Comparison of ENCODE assay signal across 8 mouse cellular contexts in the genomic region with DNA sequence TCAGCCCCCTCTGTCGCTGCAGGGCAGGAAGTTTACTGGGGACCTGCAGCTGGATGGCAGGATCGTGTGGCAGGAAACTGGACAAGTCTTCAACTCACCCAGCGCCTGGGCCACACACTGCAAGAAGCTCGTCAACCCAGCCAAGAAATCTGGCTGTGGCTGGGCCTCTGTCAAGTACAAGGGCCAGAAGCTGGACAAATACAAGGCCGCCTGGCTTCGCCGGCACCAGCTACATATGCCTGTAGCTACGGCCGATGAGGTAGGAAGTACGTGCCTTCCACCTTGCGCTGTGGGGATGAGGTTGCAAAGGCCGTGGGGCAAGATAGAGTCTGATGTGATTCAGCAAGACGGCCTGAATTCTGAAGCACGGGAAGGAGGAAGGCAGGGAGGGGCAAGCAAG. TPM values are rescaled to one million over a fixed set of nuclear protein-coding genes. Genes with fewer than 3 reads are reported as not detected.
DNase-seq lines count a peak whose midpoint lies in the region; ATAC-seq and TF ChIP-seq lines count a peak whose summit lies in the region.

No protein-coding gene starts in this region.

- H3K4me1 ChIP-seq in heart, embryonic 11.5 days (ENCODE audit: control insufficient read depth, insufficient read depth, low read length), result peaks cover 18% of the 10 kb centered on the region
- peaks cover 56% of the 10 kb centered on the region for H3K4me1 ChIP-seq in E14TG2a.4 (replicated peaks; ENCODE audit: low read depth, low read length)
- H3K4me1 ChIP-seq in hindbrain, embryonic 10.5 days (replicated peaks), result peaks cover 44% of the 10 kb centered on the region

- TF ChIP-seq CTCF in E14TG2a.4 (conservative IDR thresholded peaks at IDR 0.05; ENCODE audit: low read length), result no peak

- ATAC-seq in heart, embryonic 11.5 days (replicated peaks; ENCODE audit: insufficient number of reproducible peaks, low FRiP score, low TSS enrichment), result no peak

- H3K27me3 ChIP-seq in heart, embryonic 11.5 days (ENCODE audit: control insufficient read depth, insufficient read depth, low read length), result no peaks in the 10 kb centered on the region
- H3K27me3 ChIP-seq in E14TG2a.4 (ENCODE audit: insufficient read depth, low read length), result no peaks in the 10 kb centered on the region
- 0 out of 2 replicates have a peak, but pooled peaks cover 4% of the 10 kb centered on the region for H3K27me3 ChIP-seq in hindbrain, embryonic 10.5 days (ENCODE audit: insufficient read depth, poor library complexity, severe bottlenecking)

- no peak overlapping the region for H3K27ac ChIP-seq in heart, embryonic 11.5 days (ENCODE audit: low read depth, low read length)
- peak overlapping the region; percentile 94 for H3K27ac ChIP-seq in hindbrain, embryonic 10.5 days
- H3K27ac ChIP-seq in macrophage, result peak overlapping the region; percentile 48; the same call in 1 of the 2 replicates

- peak overlapping the region; percentile 81; the same call in 1 of the 2 replicates for H3K4me3 ChIP-seq in heart, embryonic 11.5 days (ENCODE audit: low read depth, low read length)
- H3K4me3 ChIP-seq in E14TG2a.4 (replicated peaks; ENCODE audit: low read length) (peak overlapping the region; percentile 94), macrophage (ENCODE audit: inconsistent target) (peak overlapping the region; percentile 54)
- H3K4me3 ChIP-seq in hindbrain, embryonic 10.5 days, result peak overlapping the region; percentile 82

- WGBS in heart, embryonic 11.5 days (ENCODE audit: insufficient replicate concordance), result 67% methylated on average over 14 of the region's 14 CpGs
- WGBS in hindbrain, embryonic 10.5 days, result 71% methylated on average over 14 of the region's 14 CpGs
- 68% methylated on average over 13 of the region's 14 CpGs for WGBS in macrophage (ENCODE audit: missing documents)

- no peaks in the 10 kb centered on the region for H3K9me3 ChIP-seq in heart, embryonic 11.5 days (replicated peaks; ENCODE audit: control insufficient read depth, low read length)
- no peaks in the 10 kb centered on the region for H3K9me3 ChIP-seq in E14TG2a.4 (ENCODE audit: low read length)
- H3K9me3 ChIP-seq in hindbrain, embryonic 10.5 days, result no peaks in the 10 kb centered on the region

- H3K9ac ChIP-seq in heart, embryonic 11.5 days (ENCODE audit: low read depth, low read length), result peak overlapping the region; percentile 86

- no peak for DNase-seq in heart, postnatal 10 days
- no peak for DNase-seq in hindbrain, embryonic 10.5 days (ENCODE audit: low spot score)
- no peak for DNase-seq in thymus, postnatal 25 days
- no peak for DNase-seq in urinary bladder, postnatal 36 days (ENCODE audit: low spot score in 2 of 2)
- DNase-seq in ovary, adult 18-20 months (ENCODE audit: low spot score), result no peak

- intact Hi-C loops in heart, postnatal 10 days (cut with DNase I), result loop anchor here (1.0 kb wide), 1 partner anchor 34 kb away; no protein-coding TSS in a partner anchor

- peak overlapping the region; percentile 100 for H3K4me2 ChIP-seq in heart, embryonic 11.5 days

- H3K79me2 ChIP-seq in macrophage (ENCODE audit: inconsistent target), result peaks cover 14% of the 10 kb centered on the region; the same call in 1 of the 2 replicates

- H3K36me3 ChIP-seq in heart, embryonic 11.5 days (ENCODE audit: control insufficient read depth, insufficient read depth, low read length), result peaks cover 17% of the 10 kb centered on the region
- H3K36me3 ChIP-seq in E14TG2a.4 (ENCODE audit: insufficient read depth, low read length) (peaks cover 47% of the 10 kb centered on the region), macrophage (ENCODE audit: inconsistent target) (peaks cover 13% of the 10 kb centered on the region)
- peaks cover 49% of the 10 kb centered on the region for H3K36me3 ChIP-seq in hindbrain, embryonic 10.5 days

RNA-seq across cellular contexts. Expression of a gene that starts 4.7 kb away (rescaled TPM):
- 67.6 and 68.3 TPM in 2 replicates for polyA plus RNA-seq in heart, embryonic 11.5 days (2014; fragmentation: Nextera tagmentation; extraction: Ambion mirVana)
- total RNA-seq in heart, postnatal 10 days (2021), result 10 to 100 TPM; 47.4 to 50.1 TPM
- 131 and 177 TPM in 2 replicates for polyA plus RNA-seq in hindbrain, embryonic 10.5 days (2016; fragmentation: Nextera tagmentation; extraction: Ambion mirVana)
- total RNA-seq in macrophage (2018; cell fraction: chromatin; rRNA removed), result 100 to 1,000 TPM in 3 of 26 experiments, 10 to 100 TPM in 23; 29.5 to 116 (median 76.4) TPM
- 10 to 100 TPM; 30.0 to 50.6 (median 39.5) TPM for total RNA-seq in macrophage (2018; cell fraction: cytosol; rRNA removed)
- 10 to 100 TPM; 26.4 to 93.3 (median 45.4) TPM for total RNA-seq in macrophage (2018; cell fraction: nucleus; rRNA removed)
- 31.2 to 42.2 TPM (median 38.7 TPM) in 3 replicates for polyA plus RNA-seq in macrophage (2018)

RNA-seq across cellular contexts. Expression of a gene that starts 4.9 kb away (rescaled TPM):
- 7.2 and 8.1 TPM in 2 replicates for polyA plus RNA-seq in heart, embryonic 11.5 days (2014; fragmentation: Nextera tagmentation; extraction: Ambion mirVana)
- total RNA-seq in heart, postnatal 10 days (2021), result 10 to 100 TPM; 17.8 to 18.8 TPM
- 6.0 and 8.3 TPM in 2 replicates for polyA plus RNA-seq in hindbrain, embryonic 10.5 days (2016; fragmentation: Nextera tagmentation; extraction: Ambion mirVana)
- total RNA-seq in macrophage (2018; cell fraction: chromatin; rRNA removed), result 1 to 10 TPM; 1.1 to 4.3 (median 1.8) TPM
- under 1 TPM in 23 of 26 experiments, not detected in 3; 0.07 to 0.38 (median 0.18) TPM for total RNA-seq in macrophage (2018; cell fraction: cytosol; rRNA removed)
- 1 to 10 TPM in 20 of 26 experiments, under 1 TPM in 6; 0.33 to 3.4 (median 1.4) TPM for total RNA-seq in macrophage (2018; cell fraction: nucleus; rRNA removed)
- 0.22 to 0.28 TPM in 2 of 3 replicates, not detected in the other for polyA plus RNA-seq in macrophage (2018)

RNA-seq across cellular contexts. Expression of a gene that starts 23.9 kb away (rescaled TPM):
- polyA plus RNA-seq in heart, embryonic 11.5 days (2014; fragmentation: Nextera tagmentation; extraction: Ambion mirVana), result 5.0 and 5.2 TPM in 2 replicates
- total RNA-seq in heart, postnatal 10 days (2021), result under 1 TPM in 1 of 2 experiments, not detected in 1; 0.31 TPM
- 67.6 and 99.5 TPM in 2 replicates for polyA plus RNA-seq in hindbrain, embryonic 10.5 days (2016; fragmentation: Nextera tagmentation; extraction: Ambion mirVana)
- 1 to 10 TPM in 1 of 26 experiments, not detected in 25; 1.2 TPM for total RNA-seq in macrophage (2018; cell fraction: chromatin; rRNA removed)
- not detected for total RNA-seq in macrophage (2018; cell fraction: cytosol; rRNA removed)
- total RNA-seq in macrophage (2018; cell fraction: nucleus; rRNA removed), result not detected
- polyA plus RNA-seq in macrophage (2018), result not detected in 3 replicates

RNA-seq across cellular contexts. Expression of a gene that starts 26.2 kb away (rescaled TPM):
- polyA plus RNA-seq in heart, embryonic 11.5 days (2014; fragmentation: Nextera tagmentation; extraction: Ambion mirVana), result 89.9 and 90.6 TPM in 2 replicates
- total RNA-seq in heart, postnatal 10 days (2021), result 10 to 100 TPM; 32.0 to 33.9 TPM
- 161 and 163 TPM in 2 replicates for polyA plus RNA-seq in hindbrain, embryonic 10.5 days (2016; fragmentation: Nextera tagmentation; extraction: Ambion mirVana)
- 100 to 1,000 TPM in 25 of 26 experiments, 10 to 100 TPM in 1; 94.5 to 340 (median 169) TPM for total RNA-seq in macrophage (2018; cell fraction: chromatin; rRNA removed)
- 10 to 100 TPM; 31.1 to 80.6 (median 57.8) TPM for total RNA-seq in macrophage (2018; cell fraction: cytosol; rRNA removed)
- 100 to 1,000 TPM in 14 of 26 experiments, 10 to 100 TPM in 12; 48.9 to 325 (median 105) TPM for total RNA-seq in macrophage (2018; cell fraction: nucleus; rRNA removed)
- polyA plus RNA-seq in macrophage (2018), result 33.5 to 87.9 TPM (median 87.4 TPM) in 3 replicates

RNA-seq across cellular contexts. Expression of a gene that starts 30.0 kb away (rescaled TPM):
- 13.4 and 13.5 TPM in 2 replicates for polyA plus RNA-seq in heart, embryonic 11.5 days (2014; fragmentation: Nextera tagmentation; extraction: Ambion mirVana)
- total RNA-seq in heart, postnatal 10 days (2021), result 1 to 10 TPM; 5.2 to 6.3 TPM
- polyA plus RNA-seq in hindbrain, embryonic 10.5 days (2016; fragmentation: Nextera tagmentation; extraction: Ambion mirVana), result 35.3 and 46.0 TPM in 2 replicates
- 10 to 100 TPM in 3 of 26 experiments, 1 to 10 TPM in 23; 1.3 to 12.4 (median 5.2) TPM for total RNA-seq in macrophage (2018; cell fraction: chromatin; rRNA removed)
- 1 to 10 TPM; 1.3 to 6.7 (median 3.3) TPM for total RNA-seq in macrophage (2018; cell fraction: cytosol; rRNA removed)
- 10 to 100 TPM in 2 of 26 experiments, 1 to 10 TPM in 24; 1.6 to 28.4 (median 4.3) TPM for total RNA-seq in macrophage (2018; cell fraction: nucleus; rRNA removed)
- polyA plus RNA-seq in macrophage (2018), result 2.5 to 17.1 TPM (median 6.2 TPM) in 3 replicates

Comparison
In these comparisons a context has a peak if more than half of its experiments do, and no peak if none do; other contexts are left out.
1. RNA of a gene that starts 23.9 kb away (polyA plus RNA-seq): 67.6 to 99.5 TPM in hindbrain, embryonic 10.5 days; 5.0 to 5.2 TPM in heart, embryonic 11.5 days and not detected in macrophage; every median in the first group is over 10 times any median in the second.
2. Peak in every context shown above with its lines, with median percentiles within 50 percentile points of each other: H3K4me3 ChIP-seq.